Mouse (Mus musculus): ENCODE measurements around the gene Git2.

DNA sequence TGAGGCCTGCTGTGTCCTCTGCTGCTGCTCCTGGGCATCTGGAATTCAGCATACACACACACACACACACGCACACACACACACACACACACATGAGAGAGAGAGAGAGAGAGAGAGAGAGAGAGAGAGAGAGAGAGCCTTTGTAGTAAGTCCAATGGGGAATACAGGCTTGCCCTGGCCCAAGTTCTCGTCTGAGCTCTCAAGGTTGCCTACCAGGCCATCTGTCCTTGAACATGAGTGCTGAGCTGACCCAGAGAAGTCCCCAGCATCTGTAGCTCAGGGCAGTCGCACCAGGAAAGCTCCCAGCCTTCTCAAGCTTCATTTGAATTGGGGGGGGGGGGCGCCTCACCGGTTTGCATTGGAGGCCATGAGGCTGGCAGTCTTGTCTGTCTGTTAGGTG, 9.9 kb upstream of the Git2 start:
- no peak for TF ChIP-seq CTCF (IDR thresholded peaks at IDR 0.05; ENCODE audit: low read depth, low read length)
- TF ChIP-seq GATA2 (IDR thresholded peaks at IDR 0.05; ENCODE audit: borderline replicate concordance, low read depth, low read length) = no peak
- no peak for TF ChIP-seq POLR2AphosphoS5 (IDR thresholded peaks at IDR 0.05; ENCODE audit: insufficient replicate concordance, low read depth, low read length)
- no peak for TF ChIP-seq TAL1 (conservative IDR thresholded peaks at IDR 0.05; ENCODE audit: low read depth, low read length)
- no peak for TF ChIP-seq GATA1 (IDR thresholded peaks at IDR 0.05; ENCODE audit: borderline replicate concordance, low read length)

Measured in G1E (cell line).